Mouse (Mus musculus) heart, postnatal 0 days (tissue): ENCODE data around the gene Camsap2. TPM values are rescaled to one million over a fixed set of nuclear protein-coding genes. Genes with fewer than 3 reads are reported as not detected.

Experiments used
- ATAC-seq: fragments of 200-750 bp; cut with Nextera tagmentation; 2 replicates; pipeline ENCODE4 v1.8.0; 2017; ENCODE audit warnings: low read depth, moderate number of reproducible peaks, moderate library complexity; ENCODE audit not compliant: insufficient read depth
- DNase-seq: peaks from one replicate; pipeline ENCODE4 v3.0.0-alpha.2; 2016; ENCODE audit warnings: low spot score
- H3K27ac ChIP-seq: fragments of 300-500 bp; sonication (generic); 2 replicates; pipeline ENCODE4 v1.5.1; 2014; ENCODE audit warnings: low read depth, mild to moderate bottlenecking
- H3K27me3 ChIP-seq: fragments of 300-500 bp; sonication (generic); 2 replicates; pipeline ENCODE4 v1.6.1; 2014; ENCODE audit warnings: low read length, mixed read lengths; ENCODE audit not compliant: control insufficient read depth, insufficient read depth
- H3K36me3 ChIP-seq: fragments of 300-500 bp; sonication (generic); replicated peaks from 2 replicates; pipeline ENCODE4 v1.6.1; 2014; ENCODE audit warnings: low read length, mixed read lengths; ENCODE audit not compliant: control insufficient read depth, insufficient read depth
- H3K4me1 ChIP-seq: fragments of 300-500 bp; sonication (generic); 2 replicates; pipeline ENCODE4 v1.6.1; 2014; ENCODE audit warnings: antibody characterized with exemption; ENCODE audit not compliant: control insufficient read depth, insufficient read depth
- H3K4me2 ChIP-seq: fragments of 300-500 bp; sonication (generic); 2 replicates; pipeline ENCODE4 v1.6.1; 2014; ENCODE audit warnings: low read depth, mild to moderate bottlenecking, low read length, moderate library complexity
- H3K4me3 ChIP-seq: fragments of 300-500 bp; sonication (generic); 2 replicates; pipeline ENCODE4 v1.5.1; 2014; ENCODE audit warnings: low read depth, low read length
- H3K9ac ChIP-seq: fragments of 300-500 bp; sonication (generic); replicated peaks from 2 replicates; pipeline ENCODE4 v1.6.1; 2014; ENCODE audit warnings: low read depth, low read length, mixed read lengths
- H3K9me3 ChIP-seq: fragments of 300-500 bp; sonication (generic); replicated peaks from 2 replicates; pipeline ENCODE4 v1.6.1; 2016; ENCODE audit warnings: low read length; ENCODE audit not compliant: control insufficient read depth
- CTCF ChIP-seq: IDR thresholded peaks from 2 replicates; pipeline ENCODE4 v1.5.1; 2016; ENCODE audit warnings: antibody characterized with exemption, control low read depth, low read depth
- EP300 ChIP-seq: IDR thresholded peaks from 2 replicates; pipeline ENCODE4 v1.6.1; 2016; ENCODE audit warnings: antibody characterized with exemption, low read depth
- WGBS: fragments of 180-500 bp; shearing (Covaris S2); extraction: QIAGEN DNeasy Blood & Tissue Kit; methylation state at CpG from one replicate; pipeline ENCODE4 v1.1.7; 2014; 5-methylcytosine and 5-hydroxymethylcytosine counted together
- polyA plus RNA-seq: library from polyadenylated mRNA; unstranded; fragments of >200 nt; fragmentation: Nextera tagmentation; extraction: Ambion mirVana; gene quantifications from 2 replicates; pipeline ENCODE4 v1.2.1, GENCODE M21; 2015
- total RNA-seq: library from RNA; depleted of rRNA; stranded (reverse); fragments of >200 nt; gene quantifications from 2 replicates; pipeline ENCODE4 v1.2.3, GENCODE M21; 2014; ENCODE audit warnings: low replicate concordance

Camsap2 gene
- total and polyA plus RNA-seq, 2 experiments from 2014 or later: 4.5 to 16.4 TPM

GRCm38 (mm10) chr1:136268224-136268623 lies 77.7 kb downstream of the Camsap2 start:
- TF ChIP-seq EP300 (no peak), CTCF (no peak)
- ATAC-seq (no peak), DNase-seq (no peak)
- H3K9ac ChIP-seq: no peak overlapping the region
- no peaks in the 10 kb centered on the region for H3K27me3 ChIP-seq
- H3K4me3 ChIP-seq: no peak overlapping the region
- H3K4me2 ChIP-seq: no peak overlapping the region
- H3K36me3 ChIP-seq: peaks cover 44% of the 10 kb centered on the region
- no peaks in the 10 kb centered on the region for H3K9me3 ChIP-seq
- 80% methylated on average over 7 of the region's 7 CpGs for WGBS
- H3K27ac ChIP-seq: no peak overlapping the region
- no peaks in the 10 kb centered on the region for H3K4me1 ChIP-seq

GRCm38 (mm10) chr1:136266127-136266526 lies 79.8 kb downstream of the Camsap2 start:
- H3K4me1 ChIP-seq: no peaks in the 10 kb centered on the region
- H3K27ac ChIP-seq: no peak overlapping the region
- H3K9me3 ChIP-seq: no peaks in the 10 kb centered on the region
- 37% methylated on average over 6 of the region's 6 CpGs for WGBS
- H3K9ac ChIP-seq: no peak overlapping the region
- H3K36me3 ChIP-seq: peaks cover 23% of the 10 kb centered on the region
- no peak for TF ChIP-seq EP300
- no peak for TF ChIP-seq CTCF
- ATAC-seq: no peak
- DNase-seq: no peak
- no peak overlapping the region for H3K4me2 ChIP-seq
- no peak overlapping the region for H3K4me3 ChIP-seq
- peaks cover 20% of the 10 kb centered on the region for H3K27me3 ChIP-seq

GRCm38 (mm10) chr1:136263355-136263754 lies 82.5 kb downstream of the Camsap2 start:
- WGBS: 78% methylated on average over 5 of the region's 5 CpGs
- Histone ChIP-seq H3K27me3 (peaks cover 48% of the 10 kb centered on the region), H3K36me3 (peaks cover 7% of the 10 kb centered on the region; the same call in 1 of the 2 replicates), H3K9me3 (no peaks in the 10 kb centered on the region), H3K4me1 (peaks cover 13% of the 10 kb centered on the region; the same call in 1 of the 2 replicates), H3K4me2 (no peak overlapping the region), H3K27ac (no peak overlapping the region), H3K4me3 (no peak overlapping the region), H3K9ac (no peak overlapping the region)
- no peak for ATAC-seq
- TF ChIP-seq CTCF (no peak), EP300 (no peak)
- no peak for DNase-seq

GRCm38 (mm10) chr1:136260635-136261238 lies 85.2 kb downstream of the Camsap2 start, which contains the start of gene Gpr25:
Gpr25 (minus strand) TSS chr1:136260873.
- H3K27me3 ChIP-seq: peaks cover 71% of the 10 kb centered on the region
- peaks cover 13% of the 10 kb centered on the region; the same call in 1 of the 2 replicates for H3K4me1 ChIP-seq
- WGBS: 10% methylated on average over 26 of the region's 28 CpGs
- DNase-seq (no peak), ATAC-seq (peak; percentile 10; the same call in 1 of the 2 replicates)
- TF ChIP-seq CTCF (no peak), EP300 (no peak)
- H3K4me3 ChIP-seq: peak within 1 kb of the TSS; percentile 51
- H3K36me3 ChIP-seq: no peaks in the 10 kb centered on the region
- H3K9ac ChIP-seq: no peak within 1 kb of the TSS; the same call in 1 of the 2 replicates
- peak within 1 kb of the TSS; percentile 84 for H3K4me2 ChIP-seq
- H3K27ac ChIP-seq: no peak within 1 kb of the TSS
- H3K9me3 ChIP-seq: no peaks in the 10 kb centered on the region

- peak overlapping the region; percentile 51 for H3K4me3 ChIP-seq
- peak overlapping the region; percentile 84 for H3K4me2 ChIP-seq
- 1% methylated on average over 78 of the region's 95 CpGs for WGBS
- no peaks in the 10 kb centered on the region for H3K36me3 ChIP-seq
- peak; percentile 79 for ATAC-seq
- peaks cover 13% of the 10 kb centered on the region; the same call in 1 of the 2 replicates for H3K4me1 ChIP-seq
- no peak overlapping the region; the same call in 1 of the 2 replicates for H3K9ac ChIP-seq
- H3K27me3 ChIP-seq: peaks cover 71% of the 10 kb centered on the region
- DNase-seq: peak; percentile 64
- H3K9me3 ChIP-seq: no peaks in the 10 kb centered on the region
- H3K27ac ChIP-seq: no peak overlapping the region
- TF ChIP-seq CTCF: no peak
- TF ChIP-seq EP300: no peak
These were observed 85.8 kb downstream of the Camsap2 start for GRCm38 (mm10) chr1:136259893-136260634.
